Mouse (Mus musculus) CH12.LX (cell line): ENCODE measurements around the gene Pdcd1lg2. TPM values are rescaled to one million over a fixed set of nuclear protein-coding genes. Genes with fewer than 3 reads are reported as not detected.

ENCODE experiments used
- DNase-seq: peaks from one replicate; pipeline ENCODE4 v3.0.0-alpha.2; 2013; ENCODE audit errors: extremely low read depth
- H3K27ac ChIP-seq: 2 replicates; pipeline ENCODE4 v1.5.1; 2012; ENCODE audit warnings: low read depth, mild to moderate bottlenecking, control low read depth, moderate library complexity; ENCODE audit not compliant: insufficient read depth
- H3K27me3 ChIP-seq: replicated peaks from 2 replicates; pipeline ENCODE3; 2012; ENCODE audit warnings: inconsistent platforms
- H3K36me3 ChIP-seq, 2 experiments: replicated peaks in 1 of 2; 2 replicates each; pipeline versions ENCODE3 to v1.6.1; 2012; ENCODE audit warnings: inconsistent platforms in 1 of 2, low read length in 1 of 2, mild to moderate bottlenecking in 1 of 2, mixed read lengths in 1 of 2, moderate library complexity in 1 of 2; ENCODE audit not compliant: control insufficient read depth in 1 of 2, insufficient read depth in 1 of 2
- H3K4me1 ChIP-seq, 2 experiments: 2 replicates each; pipeline ENCODE4 v1.6.1; 2012; ENCODE audit warnings: inconsistent platforms in 1 of 2, moderate library complexity in 1 of 2; ENCODE audit not compliant: insufficient read depth in 2 of 2, control insufficient read depth in 1 of 2
- H3K4me2 ChIP-seq: 2 replicates; pipeline ENCODE4 v1.6.1; 2012; ENCODE audit warnings: low read depth, mild to moderate bottlenecking, control low read depth; ENCODE audit not compliant: poor library complexity, insufficient read depth, severe bottlenecking
- H3K4me3 ChIP-seq, 3 experiments: fragments of 150-350 bp in 1 of 3; sonication (generic) in 1 of 3; replicated peaks in 1 of 3; 2 replicates each; pipeline versions ENCODE3 to v1.5.1; 2011 to 2012; ENCODE audit warnings: low read depth in 2 of 3, low read length in 2 of 3, mild to moderate bottlenecking in 2 of 3, moderate library complexity in 2 of 3, control low read depth in 1 of 3, improper control_type of control experiment in 1 of 3, inconsistent platforms in 1 of 3, mixed read lengths in 1 of 3; ENCODE audit not compliant: poor library complexity in 1 of 3
- H3K79me2 ChIP-seq: replicated peaks from 2 replicates; pipeline ENCODE4 v1.6.1; 2012; ENCODE audit warnings: mild to moderate bottlenecking, moderate library complexity; ENCODE audit not compliant: control insufficient read depth, poor library complexity, insufficient read depth, severe bottlenecking; ENCODE audit errors: extremely low read depth
- H3K9ac ChIP-seq: 2 replicates; pipeline ENCODE4 v1.6.1; 2012; ENCODE audit warnings: low read depth, mild to moderate bottlenecking, control low read depth, moderate library complexity; ENCODE audit not compliant: insufficient read depth
- H3K9me3 ChIP-seq: replicated peaks from 2 replicates; pipeline ENCODE3; 2012; ENCODE audit warnings: low read length, inconsistent platforms, mixed read lengths
- BHLHE40 ChIP-seq: IDR thresholded peaks from 2 replicates; pipeline ENCODE4 v1.6.1; 2011; ENCODE audit warnings: mild to moderate bottlenecking, low read depth, low read length, improper control_type of control experiment
- CHD1 ChIP-seq: IDR thresholded peaks from 2 replicates; pipeline ENCODE4 v1.6.1; 2012; ENCODE audit warnings: low read depth, low read length, improper control_type of control experiment, inconsistent platforms
- CTCF ChIP-seq, 2 experiments: IDR thresholded peaks in 1 of 2; conservative IDR thresholded peaks in 1 of 2; 2 replicates each; pipeline ENCODE4 v1.5.1; 2011 to 2012; ENCODE audit warnings: low read depth in 2 of 2, low read length in 2 of 2, improper control_type of control experiment in 1 of 2, inconsistent platforms in 1 of 2, mild to moderate bottlenecking in 1 of 2, moderate library complexity in 1 of 2
- E2F4 ChIP-seq: IDR thresholded peaks from 2 replicates; pipeline ENCODE4 v1.6.1; 2011; ENCODE audit warnings: low read depth, low read length, improper control_type of control experiment; ENCODE audit not compliant: insufficient replicate concordance
- ELF1 ChIP-seq: IDR thresholded peaks from 2 replicates; pipeline ENCODE4 v1.6.1; 2014; ENCODE audit warnings: low read depth, mild to moderate bottlenecking, inconsistent platforms, low read length, improper control_type of control experiment
- EP300 ChIP-seq: IDR thresholded peaks from 2 replicates; pipeline ENCODE4 v1.6.1; 2011; ENCODE audit warnings: low read length, improper control_type of control experiment
- ETS1 ChIP-seq: conservative IDR thresholded peaks from 2 replicates; pipeline ENCODE4 v1.6.1; 2012; ENCODE audit warnings: low read depth, mild to moderate bottlenecking, inconsistent platforms, low read length, improper control_type of control experiment, moderate library complexity
- IRF4 ChIP-seq: IDR thresholded peaks from 2 replicates; pipeline ENCODE4 v1.6.1; 2014; ENCODE audit warnings: low read depth, mild to moderate bottlenecking, inconsistent platforms, low read length, improper control_type of control experiment
- JUN ChIP-seq: IDR thresholded peaks from 2 replicates; pipeline ENCODE4 v1.6.1; 2011; ENCODE audit warnings: low read depth, mild to moderate bottlenecking, low read length, improper control_type of control experiment, moderate library complexity; ENCODE audit not compliant: insufficient read depth
- MAX ChIP-seq: IDR thresholded peaks from 2 replicates; pipeline ENCODE4 v1.6.1; 2011; ENCODE audit warnings: low read length, improper control_type of control experiment
- MEF2A ChIP-seq: IDR thresholded peaks from 2 replicates; pipeline ENCODE4 v1.6.1; 2014; ENCODE audit warnings: low read depth, mild to moderate bottlenecking, inconsistent platforms, low read length, improper control_type of control experiment, borderline replicate concordance
- MYC ChIP-seq: IDR thresholded peaks from 2 replicates; pipeline ENCODE4 v1.6.1; 2011; ENCODE audit warnings: low read depth, mild to moderate bottlenecking, improper control_type of control experiment, low read length
- NRF1 ChIP-seq: IDR thresholded peaks from 2 replicates; pipeline ENCODE4 v1.6.1; 2014; ENCODE audit warnings: low read depth, mild to moderate bottlenecking, inconsistent platforms, low read length, improper control_type of control experiment, moderate library complexity
- PAX5 ChIP-seq: IDR thresholded peaks from 2 replicates; pipeline ENCODE4 v1.6.1; 2012; ENCODE audit warnings: low read length, inconsistent platforms, mixed read lengths
- POLR2A ChIP-seq: IDR thresholded peaks from 2 replicates; pipeline ENCODE4 v1.6.1; 2011; ENCODE audit warnings: low read depth, mild to moderate bottlenecking, improper control_type of control experiment, low read length
- RCOR1 ChIP-seq: conservative IDR thresholded peaks from 2 replicates; pipeline ENCODE4 v1.6.1; 2012; ENCODE audit warnings: low read depth, mild to moderate bottlenecking, inconsistent platforms, low read length, improper control_type of control experiment
- SIN3A ChIP-seq: IDR thresholded peaks from 2 replicates; pipeline ENCODE4 v1.6.1; 2012; ENCODE audit warnings: low read length, improper control_type of control experiment, inconsistent platforms
- TCF12 ChIP-seq: IDR thresholded peaks from 2 replicates; pipeline ENCODE4 v1.6.1; 2014; ENCODE audit warnings: low read depth, mild to moderate bottlenecking, inconsistent platforms, low read length, improper control_type of control experiment
- UBTF ChIP-seq: IDR thresholded peaks from 2 replicates; pipeline ENCODE4 v1.6.1; 2012; ENCODE audit warnings: low read depth, mild to moderate bottlenecking, inconsistent platforms, low read length, improper control_type of control experiment, moderate library complexity
- ZC3H11A ChIP-seq: IDR thresholded peaks from 2 replicates; pipeline ENCODE4 v1.6.1; 2012; ENCODE audit warnings: low read depth, mild to moderate bottlenecking, inconsistent platforms, low read length, improper control_type of control experiment
- ZKSCAN1 ChIP-seq: IDR thresholded peaks from 2 replicates; pipeline ENCODE4 v1.6.1; 2012; ENCODE audit warnings: low read depth, inconsistent platforms, low read length, improper control_type of control experiment, borderline replicate concordance
- dilution Hi-C: fragments of 300-500 bp; cut with MboI; formaldehyde crosslinking; loops from 2 replicates; pipeline ENCODE4 v1.14.3; 2020; ENCODE audit warnings: low sequenced_read_pairs; ENCODE audit not compliant: extremely low pct_unique_long_range_greater_than_20kb, extremely low pct_ligation_motif_present
- in situ Hi-C: fragments of 300-500 bp; cut with MboI; formaldehyde crosslinking; loops from 3 replicates; pipeline ENCODE4 v1.14.3; 2019; ENCODE audit warnings: low sequenced_read_pairs, low pct_ligation_motif_present, low pct_unique_long_range_greater_than_20kb, mixed read lengths
- polyA plus RNA-seq: library from polyadenylated mRNA; unstranded; fragments of >175 nt; gene quantifications from 2 replicates; pipeline ENCODE4 v1.2.1, GENCODE M21; 2012; ENCODE audit warnings: low read depth; ENCODE audit not compliant: insufficient read length
- total RNA-seq, 2 experiments: library from RNA; depleted of rRNA; stranded (reverse); fragments of 300-350 nt in 1 of 2; fragments of >200 nt in 1 of 2; gene quantifications; 2 replicates each; pipeline ENCODE4 v1.2.3; 2012 to 2014

Pdcd1lg2 gene
- total and polyA plus RNA-seq, 3 experiments, result 1.4 to 5.5 (median 1.7) TPM

DNA sequence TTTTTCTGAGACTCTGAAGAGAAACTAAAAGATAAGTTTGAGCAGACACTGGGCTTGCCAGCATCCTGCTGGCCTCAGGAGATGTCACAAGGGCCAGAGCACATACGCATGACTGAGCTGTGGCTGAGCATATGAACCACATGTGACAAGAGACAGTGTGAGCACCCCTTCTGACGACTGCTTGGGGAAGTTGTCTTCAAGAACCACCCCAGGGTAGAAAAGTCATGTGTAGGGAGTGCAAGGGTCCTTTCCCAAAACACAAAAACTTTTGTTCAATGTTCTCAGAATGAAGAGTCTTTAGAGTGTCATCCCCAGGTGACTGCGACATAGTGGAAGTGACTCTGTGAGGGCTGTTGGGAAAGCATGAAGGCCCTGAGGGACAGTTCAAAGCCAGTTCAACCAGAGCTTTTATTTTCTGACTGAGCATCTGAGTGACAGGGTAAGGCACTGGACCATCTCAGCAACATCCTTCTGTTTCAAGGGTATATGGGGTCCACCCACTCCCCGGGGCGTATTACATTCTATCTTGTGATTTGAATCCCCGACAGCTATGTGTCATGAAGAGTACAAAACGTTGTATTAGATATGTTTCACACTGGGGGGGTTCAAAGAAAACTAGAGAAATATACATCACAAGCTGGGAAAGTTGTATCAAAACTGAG lies 76.0 kb downstream of the Pdcd1lg2 start (continued):
- TF ChIP-seq NRF1 (peak; percentile 54), ETS1 (peak; percentile 97), ZKSCAN1 (no peak), CTCF (conservative IDR thresholded peaks at IDR 0.05 in 1 of 2, IDR thresholded peaks at IDR 0.05 in 1 of 2; ENCODE audit: low read depth in 2 of 2, low read length in 2 of 2) (no peak), TCF12 (peak; percentile 59; the same call in 1 of the 2 replicates), POLR2A (no peak), UBTF (no peak)
- TF ChIP-seq, all 38 proteins: peak for 15

DNA sequence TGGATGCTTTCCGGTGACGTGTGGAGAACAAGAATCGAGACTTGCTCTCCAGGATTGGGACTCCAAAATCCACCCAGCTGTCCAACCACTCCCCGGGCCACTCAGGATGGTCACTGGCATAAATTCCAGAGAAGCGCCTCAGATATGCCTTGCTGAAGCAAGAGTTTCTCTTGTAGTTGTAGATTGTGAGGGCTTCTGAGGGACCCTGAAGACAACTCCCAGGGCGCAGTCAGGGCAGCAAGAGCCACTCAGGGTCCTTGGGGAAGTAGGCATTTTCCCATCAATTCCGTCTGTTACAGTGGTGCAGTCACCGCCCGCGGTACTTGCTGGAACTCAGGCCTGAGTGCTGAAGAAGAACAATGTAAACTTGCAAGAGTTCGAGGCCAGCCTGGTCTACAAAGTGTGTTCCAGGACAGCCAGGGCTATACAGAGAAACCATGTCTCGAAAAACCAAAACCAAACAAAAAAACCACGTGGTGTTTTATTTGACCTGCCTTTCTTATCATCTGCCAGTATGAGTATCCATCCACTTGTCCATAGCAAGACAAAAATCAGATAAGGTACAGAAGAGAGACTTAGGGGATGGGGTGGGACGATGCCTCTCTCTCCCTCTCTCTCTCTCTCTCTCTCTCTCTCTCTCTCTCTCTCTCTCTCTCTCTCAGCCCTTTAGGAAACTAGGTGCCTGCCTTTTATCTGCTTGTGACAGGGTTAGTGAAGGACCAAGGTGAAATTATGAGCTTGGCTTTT lies 76.8 kb downstream of the Pdcd1lg2 start:
- in situ Hi-C loops, result no loop called here
- H3K9me3 ChIP-seq, result no peaks in the 10 kb centered on the region
- no peaks in the 10 kb centered on the region for H3K27me3 ChIP-seq
- no peak overlapping the region for H3K4me3 ChIP-seq
- no peak overlapping the region for H3K4me2 ChIP-seq
- H3K79me2 ChIP-seq, result no peaks in the 10 kb centered on the region
- no peaks in the 10 kb centered on the region for H3K36me3 ChIP-seq
- peaks cover 16 to 67% of the 10 kb centered on the region in 2 experiments; a peak in 3 of 4 replicates for H3K4me1 ChIP-seq
- TF ChIP-seq IRF4 (no peak), MYC (no peak), BHLHE40 (no peak), ZC3H11A (no peak), MAX (no peak), MEF2A (no peak), POLR2A (no peak), EP300 (no peak), SIN3A (no peak), E2F4 (no peak), JUN (no peak), RCOR1 (no peak), NRF1 (no peak), ELF1 (no peak), PAX5 (no peak), CHD1 (no peak)
- dilution Hi-C loops, result no loop called here
- no peak overlapping the region for H3K9ac ChIP-seq
- no peak for DNase-seq
- no peak overlapping the region; the same call in 1 of the 2 replicates for H3K27ac ChIP-seq
